Mouse (Mus musculus) CD4-positive helper T cell, adult 2 months (primary cell): Measurements from ENCODE around the gene Ssbp1.

Experiments
- DNase-seq: peaks from one replicate; pipeline ENCODE4 v3.0.0-alpha.2; 2012; ENCODE audit warnings: low read depth, missing footprints, low spot score

Gene Ssbp1

GRCm38 (mm10) chr6:40454436-40455041 lies 16.6 kb upstream of the Ssbp1 start:
- DNase-seq: peak; percentile 29

- DNase-seq: peak; percentile 13
Measured at GRCm38 (mm10) chr6:40465710-40466109, 5.4 kb upstream of the Ssbp1 start.

GRCm38 (mm10) chr6:40471720-40472010 lies 513 bp downstream of the Ssbp1 start:
- no peak for DNase-seq

GRCm38 (mm10) chr6:40476132-40476531 lies 5.0 kb downstream of the Ssbp1 start:
- no peak for DNase-seq

- DNase-seq: peak; percentile 23
Measured at GRCm38 (mm10) chr6:40479705-40480104, 8.6 kb downstream of the Ssbp1 start.

GRCm38 (mm10) chr6:40482318-40482717 lies 11.2 kb downstream of the Ssbp1 start:
- no peak for DNase-seq

- DNase-seq: no peak
Measured at GRCm38 (mm10) chr6:40490933-40491332, 19.8 kb downstream of the Ssbp1 start, which contains the start of gene Tas2r137. Gene Tas2r137 (plus strand): TSS chr6:40491233.

- DNase-seq: no peak
Measured at GRCm38 (mm10) chr6:40493229-40493628, 22.1 kb downstream of the Ssbp1 start, which contains the start of gene Tas2r108. Gene Tas2r108 (plus strand): TSS chr6:40493529.

- DNase-seq: no peak
Measured at GRCm38 (mm10) chr6:40519408-40519807, 48.3 kb downstream of the Ssbp1 start, which contains the start of gene Prss37. Gene Prss37 (minus strand): TSS chr6:40519508.
